20 mouse cellular contexts compared by ENCODE assay signal in genomic region chr6:108527560-108527959, GRCm38 (mm10).
DNase-seq lines count a peak whose midpoint lies in the region; ATAC-seq lines count a peak whose summit lies in the region.
"Had no signal": no experiment of that assay in that cellular context is flagged by ENCODE, and none has a peak within 500 bp of the region (broad histone marks: within the 10 kb centered on the region; RNA-seq: fewer than 3 reads in every experiment).

No protein-coding gene starts in this region.

- ATAC-seq in heart, embryonic 13.5 days (ENCODE audit: extremely low read depth, insufficient number of reproducible peaks, low FRiP score, low TSS enrichment): no peak
- ATAC-seq in liver, embryonic 12.5 days: no peak
- no peak for ATAC-seq in liver, embryonic 11.5 days (replicated peaks; ENCODE audit: low FRiP score)
- no peak for ATAC-seq in liver, embryonic 15.5 days (ENCODE audit: insufficient read depth)
- ATAC-seq in forebrain, embryonic 14.5 days: no peak
- ATAC-seq: forebrain, postnatal 0 days; inflammation-experienced regulatory T-cells, adult 6 months; midbrain, embryonic 15.5 days had no signal

- no peak overlapping the region; the same call in 1 of the 2 replicates for H3K9ac ChIP-seq in heart, embryonic 13.5 days
- H3K9ac ChIP-seq in liver, embryonic 12.5 days: peak overlapping the region; percentile 57; the same call in 1 of the 2 replicates
- no peak overlapping the region for H3K9ac ChIP-seq in liver, embryonic 11.5 days (ENCODE audit: low read depth, low read length)
- H3K9ac ChIP-seq in liver, embryonic 15.5 days: 0 out of 2 replicates have a peak overlapping the region, but pooled peaks have one; percentile 2
- no peak overlapping the region for H3K9ac ChIP-seq in forebrain, embryonic 14.5 days (ENCODE audit: low read length)
- H3K9ac ChIP-seq: embryonic facial prominence, embryonic 15.5 days; forebrain, postnatal 0 days; hindbrain, embryonic 13.5 days; midbrain, embryonic 15.5 days; neural tube, embryonic 15.5 days had no signal

- no peak overlapping the region for H3K4me2 ChIP-seq in heart, embryonic 13.5 days
- no peak overlapping the region for H3K4me2 ChIP-seq in liver, embryonic 12.5 days
- H3K4me2 ChIP-seq in liver, embryonic 11.5 days: no peak overlapping the region
- H3K4me2 ChIP-seq in liver, embryonic 15.5 days: no peak overlapping the region
- H3K4me2 ChIP-seq in forebrain, embryonic 14.5 days (ENCODE audit: low read length): no peak overlapping the region
- H3K4me2 ChIP-seq: embryonic facial prominence, embryonic 15.5 days; hindbrain, embryonic 13.5 days; midbrain, embryonic 15.5 days; neural tube, embryonic 15.5 days had no signal

- 64% methylated on average over 3 of the region's 3 CpGs for WGBS in heart, embryonic 13.5 days
- WGBS in liver, embryonic 12.5 days (ENCODE audit: insufficient replicate concordance): 80% methylated on average over 3 of the region's 3 CpGs
- WGBS in liver, embryonic 11.5 days: 83% methylated on average over 3 of the region's 3 CpGs
- WGBS in liver, embryonic 15.5 days (ENCODE audit: insufficient replicate concordance): 74% methylated on average over 3 of the region's 3 CpGs
- WGBS in forebrain, embryonic 14.5 days: 76% methylated on average over 3 of the region's 3 CpGs

- no peaks in the 10 kb centered on the region for H3K9me3 ChIP-seq in heart, embryonic 13.5 days
- H3K9me3 ChIP-seq in liver, embryonic 12.5 days (replicated peaks): no peaks in the 10 kb centered on the region
- no peaks in the 10 kb centered on the region for H3K9me3 ChIP-seq in liver, embryonic 11.5 days (ENCODE audit: control insufficient read depth, low read length)
- no peaks in the 10 kb centered on the region for H3K9me3 ChIP-seq in liver, embryonic 15.5 days (replicated peaks)
- no peaks in the 10 kb centered on the region for H3K9me3 ChIP-seq in forebrain, embryonic 14.5 days (replicated peaks; ENCODE audit: control insufficient read depth, low read length)
- H3K9me3 ChIP-seq: embryonic facial prominence, embryonic 15.5 days; hindbrain, embryonic 13.5 days; midbrain, embryonic 15.5 days; neural tube, embryonic 15.5 days had no signal

- no peaks in the 10 kb centered on the region for H3K27me3 ChIP-seq in heart, embryonic 13.5 days (replicated peaks)
- no peaks in the 10 kb centered on the region for H3K27me3 ChIP-seq in liver, embryonic 12.5 days (replicated peaks)
- H3K27me3 ChIP-seq in liver, embryonic 11.5 days (replicated peaks; ENCODE audit: control insufficient read depth, insufficient read depth, low read length): no peaks in the 10 kb centered on the region
- no peaks in the 10 kb centered on the region for H3K27me3 ChIP-seq in liver, embryonic 15.5 days
- no peaks in the 10 kb centered on the region for H3K27me3 ChIP-seq in forebrain, embryonic 14.5 days (replicated peaks; ENCODE audit: control insufficient read depth, insufficient read depth, low read length)
- H3K27me3 ChIP-seq: CH12.LX; embryonic facial prominence, embryonic 15.5 days; hindbrain, embryonic 13.5 days; midbrain, embryonic 15.5 days; neural tube, embryonic 15.5 days had no signal

- H3K4me3 ChIP-seq in heart, embryonic 13.5 days: no peak overlapping the region
- H3K4me3 ChIP-seq in liver, embryonic 12.5 days: no peak overlapping the region
- no peak overlapping the region for H3K4me3 ChIP-seq in liver, embryonic 11.5 days (ENCODE audit: low read depth, low read length)
- no peak overlapping the region for H3K4me3 ChIP-seq in liver, embryonic 15.5 days (replicated peaks)
- no peak overlapping the region for H3K4me3 ChIP-seq in forebrain, embryonic 14.5 days (ENCODE audit: low read depth, low read length)
- H3K4me3 ChIP-seq: embryonic facial prominence, embryonic 15.5 days; hindbrain, embryonic 13.5 days; midbrain, embryonic 15.5 days; neural tube, embryonic 15.5 days had no signal

- H3K36me3 ChIP-seq in heart, embryonic 13.5 days: peaks cover 49% of the 10 kb centered on the region
- H3K36me3 ChIP-seq in liver, embryonic 12.5 days: peaks cover 18% of the 10 kb centered on the region; the same call in 1 of the 2 replicates
- H3K36me3 ChIP-seq in liver, embryonic 11.5 days (ENCODE audit: control insufficient read depth, insufficient read depth, low read length): 0 out of 2 replicates have a peak, but pooled peaks cover 3% of the 10 kb centered on the region
- no peaks in the 10 kb centered on the region for H3K36me3 ChIP-seq in liver, embryonic 15.5 days (replicated peaks)
- no peaks in the 10 kb centered on the region for H3K36me3 ChIP-seq in forebrain, embryonic 14.5 days (ENCODE audit: control insufficient read depth, insufficient read depth, low read length)
- H3K36me3 ChIP-seq: midbrain, embryonic 15.5 days; neural tube, embryonic 15.5 days had no signal

- peaks cover 36% of the 10 kb centered on the region for H3K4me1 ChIP-seq in heart, embryonic 13.5 days
- H3K4me1 ChIP-seq in liver, embryonic 12.5 days: peaks cover 69% of the 10 kb centered on the region
- peaks cover 24% of the 10 kb centered on the region for H3K4me1 ChIP-seq in liver, embryonic 11.5 days (replicated peaks; ENCODE audit: control insufficient read depth, insufficient read depth, low read length)
- peaks cover 69% of the 10 kb centered on the region for H3K4me1 ChIP-seq in liver, embryonic 15.5 days (replicated peaks)
- 0 out of 2 replicates have a peak, but pooled peaks cover 2% of the 10 kb centered on the region for H3K4me1 ChIP-seq in forebrain, embryonic 14.5 days (ENCODE audit: control insufficient read depth, insufficient read depth, low read length)

- H3K27ac ChIP-seq in heart, embryonic 13.5 days (replicated peaks): peak overlapping the region; percentile 16; the same call in 1 of the 2 replicates
- H3K27ac ChIP-seq in liver, embryonic 12.5 days: peak overlapping the region; percentile 92
- H3K27ac ChIP-seq in liver, embryonic 11.5 days (ENCODE audit: low read depth, low read length): no peak overlapping the region
- peak overlapping the region; percentile 88 for H3K27ac ChIP-seq in liver, embryonic 15.5 days (replicated peaks)
- no peak overlapping the region for H3K27ac ChIP-seq in forebrain, embryonic 14.5 days (ENCODE audit: low read depth, low read length)
- H3K27ac ChIP-seq: embryonic facial prominence, embryonic 15.5 days; hindbrain, embryonic 13.5 days; midbrain, embryonic 15.5 days; neural tube, embryonic 15.5 days had no signal

- DNase-seq in heart, postnatal 14 days: no peak
- DNase-seq in liver, embryonic 11.5 days (ENCODE audit: low spot score): no peak
- DNase-seq in yolk sac, embryonic 10.5 days (ENCODE audit: low spot score): peak; percentile 52
- DNase-seq in forebrain, embryonic 14.5 days (ENCODE audit: low spot score): no peak
- DNase-seq: cerebellum, adult 18-20 months; cerebellum, postnatal 36 days; forebrain, postnatal 0 days; layer of hippocampus, postnatal 36 days; right cerebral cortex, postnatal 14 days; thymus, adult 18-20 months; thymus, postnatal 4 days had no signal

- intact Hi-C loops in heart, postnatal 14 days (cut with DNase I): no loop called here

Comparison
In these comparisons a context has a peak if more than half of its experiments do, and no peak if none do; other contexts are left out.
1. H3K27ac ChIP-seq: peak in heart, embryonic 13.5 days (single experiment), liver, embryonic 12.5 days (single experiment) and liver, embryonic 15.5 days (single experiment); none in liver, embryonic 11.5 days (single experiment) and forebrain, embryonic 14.5 days (single experiment).
2. H3K9ac ChIP-seq: peak in liver, embryonic 12.5 days (single experiment) and liver, embryonic 15.5 days (single experiment); none in heart, embryonic 13.5 days (single experiment), liver, embryonic 11.5 days (single experiment) and forebrain, embryonic 14.5 days (single experiment).